Mouse (Mus musculus) megakaryocyte, embryonic 14.5 days (primary cell): ENCODE measurements around the gene 3110082I17Rik.

Source experiments
- FLI1 ChIP-seq: IDR thresholded peaks from 2 replicates; pipeline ENCODE4 v1.6.1; 2012; ENCODE audit warnings: low read length, inconsistent platforms, mixed read lengths
- GATA1 ChIP-seq: IDR thresholded peaks from 3 replicates; pipeline ENCODE4 v1.6.1; 2012; ENCODE audit warnings: mixed read lengths, low read length, inconsistent platforms, borderline replicate concordance

GRCm38 (mm10) chr5:139460384-139461067 lies at the start of gene 3110082I17Rik:
- TF ChIP-seq GATA1 (no peak), FLI1 (0 out of 2 replicates have a peak, but pooled peaks have one; percentile 19)
